Mouse (Mus musculus): ENCODE results near the gene Tmod2. TPM values are rescaled to one million over a fixed set of nuclear protein-coding genes. Genes with fewer than 3 reads are reported as not detected.

The Tmod2 gene
- polyA plus RNA-seq, 1 experiment from 2014 or later, result 2.1 TPM

- ChIA-PET CTCF (no interaction called here), POLR2A (no interaction called here)
- ATAC-seq (no peak), DNase-seq (ENCODE audit: low read depth, low spot score) (no peak)
- in situ Hi-C loops (cut with MboI; ENCODE audit: low pct_unique_long_range_greater_than_20kb), result no loop called here
- TF ChIP-seq CTCF (IDR thresholded peaks at IDR 0.05), result peak; percentile 31
- no peaks in the 10 kb centered on the region for H3K27me3 ChIP-seq
Measured at GRCm38 (mm10) chr9:75528096-75528495, 83.0 kb downstream of the Tmod2 start.

GRCm38 (mm10) chr9:75527368-75528059 is 83.6 kb downstream of the Tmod2 start:
- POLR2A ChIA-PET, result no interaction called here
- no peaks in the 10 kb centered on the region for H3K27me3 ChIP-seq
- in situ Hi-C loops (cut with MboI; ENCODE audit: low pct_unique_long_range_greater_than_20kb), result no loop called here
- ATAC-seq (peak; percentile 60), DNase-seq (ENCODE audit: low read depth, low spot score) (no peak)
- TF ChIP-seq CTCF (IDR thresholded peaks at IDR 0.05), result no peak
- CTCF ChIA-PET, result no interaction called here

GRCm38 (mm10) chr9:75523646-75524045 is 87.5 kb downstream of the Tmod2 start:
- H3K27me3 ChIP-seq, result no peaks in the 10 kb centered on the region
- in situ Hi-C loops (cut with MboI; ENCODE audit: low pct_unique_long_range_greater_than_20kb), result loop anchor here (5.0 kb wide), 1 partner anchor 54 kb away; no protein-coding TSS in a partner anchor
- POLR2A ChIA-PET, result interaction anchor here (0.6 to 0.8 kb wide), 2 partner anchors 39 to 71 kb away, joined by 3 read pairs; no protein-coding TSS in a partner anchor
- CTCF ChIA-PET, result interaction anchor here (0.7 to 3.8 kb wide), 6 partner anchors 9 to 58 kb away, joined by 3 to 26 read pairs (median 4); no protein-coding TSS in a partner anchor
- TF ChIP-seq CTCF (IDR thresholded peaks at IDR 0.05), result no peak
- DNase-seq (ENCODE audit: low read depth, low spot score), result no peak
- no peak for ATAC-seq

- in situ Hi-C loops (cut with MboI; ENCODE audit: low pct_unique_long_range_greater_than_20kb), result loop anchor here (5.0 kb wide), 1 partner anchor 55 kb away; no protein-coding TSS in a partner anchor
- ATAC-seq (no peak), DNase-seq (ENCODE audit: low read depth, low spot score) (no peak)
- TF ChIP-seq CTCF (IDR thresholded peaks at IDR 0.05), result no peak
- ChIA-PET CTCF (interaction anchor here (1.2 to 2.6 kb wide), 14 partner anchors 10 to 101 kb away, joined by 3 to 33 read pairs (median 5); no protein-coding TSS in a partner anchor), POLR2A (interaction anchor here (0.9 kb wide), 1 partner anchor 60 kb away, joined by 4 read pairs; no protein-coding TSS in a partner anchor)
- H3K27me3 ChIP-seq, result no peaks in the 10 kb centered on the region
Measured at GRCm38 (mm10) chr9:75522217-75522616, 88.9 kb downstream of the Tmod2 start.

GRCm38 (mm10) chr9:75521788-75522187 is 89.3 kb downstream of the Tmod2 start:
- ChIA-PET CTCF (interaction anchor here (0.6 to 2.6 kb wide), 15 partner anchors 10 to 102 kb away, joined by 3 to 33 read pairs (median 5); no protein-coding TSS in a partner anchor), POLR2A (interaction anchor here (0.9 kb wide), 1 partner anchor 60 kb away, joined by 4 read pairs; no protein-coding TSS in a partner anchor)
- ATAC-seq (peak; percentile 80), DNase-seq (ENCODE audit: low read depth, low spot score) (no peak)
- in situ Hi-C loops (cut with MboI; ENCODE audit: low pct_unique_long_range_greater_than_20kb), result loop anchor here (5.0 kb wide), 1 partner anchor 56 kb away; no protein-coding TSS in a partner anchor
- H3K27me3 ChIP-seq, result no peaks in the 10 kb centered on the region
- peak; percentile 79 for TF ChIP-seq CTCF (IDR thresholded peaks at IDR 0.05)

- ATAC-seq, result no peak
Measured at GRCm38 (mm10) chr9:75520940-75521339, 90.2 kb downstream of the Tmod2 start.

GRCm38 (mm10) chr9:75517751-75518150 is 93.4 kb downstream of the Tmod2 start:
- CTCF ChIA-PET, result interaction anchor here (0.7 to 0.9 kb wide), 3 partner anchors 40 to 90 kb away, joined by 3 to 4 read pairs (median 3); no protein-coding TSS in a partner anchor
- in situ Hi-C loops (cut with MboI; ENCODE audit: low pct_unique_long_range_greater_than_20kb), result no loop called here
- no peak for ATAC-seq
- no peak for DNase-seq (ENCODE audit: low read depth, low spot score)
- H3K27me3 ChIP-seq, result no peaks in the 10 kb centered on the region
- POLR2A ChIA-PET, result no interaction called here
- no peak for TF ChIP-seq CTCF (IDR thresholded peaks at IDR 0.05)

More at GRCm38 (mm10) chr9:75520940-75521339, 90.2 kb downstream of the Tmod2 start:
- in situ Hi-C loops (cut with MboI; ENCODE audit: low pct_unique_long_range_greater_than_20kb), result loop anchor here (5.0 kb wide), 1 partner anchor 56 kb away; no protein-coding TSS in a partner anchor
- CTCF ChIA-PET, result interaction anchor here (0.6 to 2.6 kb wide), 10 partner anchors 10 to 103 kb away, joined by 3 to 33 read pairs (median 5); no protein-coding TSS in a partner anchor
- DNase-seq (ENCODE audit: low read depth, low spot score), result no peak
- no peak for TF ChIP-seq CTCF (IDR thresholded peaks at IDR 0.05)
- POLR2A ChIA-PET, result interaction anchor here (1.3 kb wide), 1 partner anchor 39 kb away, joined by 3 read pairs; the partner anchor contains the start of gene Tmod3
- H3K27me3 ChIP-seq, result no peaks in the 10 kb centered on the region

Other genes with a start within 250 kb of the Tmod2 start
- 74.9 TPM for gene Mapk6, start 201.3 kb downstream of the Tmod2 start, polyA plus RNA-seq (2021)
- 38.3 TPM for gene Leo1, start 169.8 kb downstream of the Tmod2 start, polyA plus RNA-seq (2021)
- gene Tmod3, start 51.7 kb downstream of the Tmod2 start, polyA plus RNA-seq (2021), result 83.5 TPM
- 17.2 TPM for gene Lysmd2, start 14.4 kb upstream of the Tmod2 start, polyA plus RNA-seq (2021)
- gene Scg3, start 72.7 kb upstream of the Tmod2 start, polyA plus RNA-seq (2021), result not detected
- gene Bmp5, start 164.0 kb upstream of the Tmod2 start, polyA plus RNA-seq (2021), result not detected

Data from Patski (cell line).